Mouse (Mus musculus): Measurements from ENCODE around the gene Bmper. TPM values are rescaled to one million over a fixed set of nuclear protein-coding genes. Genes with fewer than 3 reads are reported as not detected.

Bmper gene
- polyA plus RNA-seq, 1 experiment from 2014 or later, result 21.2 TPM

DNA sequence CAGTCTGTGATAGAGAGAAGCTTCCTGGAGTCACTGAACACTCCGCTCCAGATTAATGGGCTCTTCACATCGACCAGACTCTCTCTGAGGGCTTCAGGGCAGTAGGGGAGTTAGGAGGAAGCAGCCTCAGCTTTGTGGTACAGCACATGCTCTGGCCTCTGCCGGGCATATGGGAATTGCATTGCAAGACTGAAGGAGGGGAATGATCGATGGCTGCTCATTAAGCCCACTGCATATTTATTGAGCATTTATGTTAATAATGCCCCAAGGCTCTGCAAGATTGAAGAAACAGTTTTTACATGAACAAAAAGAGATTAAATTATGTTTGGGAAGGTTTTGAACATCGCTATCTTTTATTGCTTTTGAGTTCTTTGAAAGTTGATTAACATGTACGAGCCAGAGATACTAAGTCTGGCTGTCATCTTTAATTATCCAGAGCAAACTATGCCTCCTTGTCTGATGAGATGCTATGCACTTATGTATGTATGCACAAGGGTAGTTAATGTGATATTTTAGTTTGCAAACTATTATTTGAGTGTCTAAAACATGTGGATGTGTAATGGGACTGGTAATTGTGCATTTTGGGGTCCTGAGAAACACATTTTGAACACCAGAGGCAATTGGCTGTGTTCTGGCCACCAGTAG lies 13.9 kb downstream of the Bmper start:
- Histone ChIP-seq H3K9ac (no peak overlapping the region), H3K27ac (no peak overlapping the region), H3K4me1 (peaks cover 25% of the 10 kb centered on the region), H3K27me3 (0 out of 2 replicates have a peak, but pooled peaks cover 4% of the 10 kb centered on the region), H3K4me3 (no peak overlapping the region), H3K36me3 (0 out of 2 replicates have a peak, but pooled peaks cover under 1% of the 10 kb centered on the region), H3K9me3 (peaks cover 1% of the 10 kb centered on the region; the same call in 1 of the 2 replicates), H3K4me2 (replicated peaks) (no peak overlapping the region)
- WGBS, result 44% methylated on average over 6 of the region's 6 CpGs
- ATAC-seq (ENCODE audit: low FRiP score, low read depth), result no peak

DNA sequence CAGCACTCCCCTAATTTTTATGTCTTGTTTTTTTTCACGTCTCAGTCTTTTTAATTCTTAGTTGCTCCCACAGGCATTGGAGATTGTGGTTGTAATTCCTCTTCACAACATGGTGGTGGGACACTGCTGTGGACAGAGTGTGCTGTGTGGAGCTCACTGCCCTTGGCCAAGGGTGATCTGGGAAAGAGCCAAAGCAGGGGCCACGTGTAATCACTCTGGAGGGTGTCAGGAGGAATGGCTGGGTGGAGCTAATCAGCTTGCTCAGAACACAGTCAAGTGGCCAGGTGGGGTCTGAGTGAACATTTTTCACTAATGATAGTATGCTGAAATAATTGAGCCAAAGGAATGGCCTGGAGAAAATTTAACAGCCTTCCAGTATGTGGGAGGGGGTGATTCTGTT lies 16.1 kb downstream of the Bmper start:
- ATAC-seq (ENCODE audit: low FRiP score, low read depth), result no peak
- Histone ChIP-seq H3K4me2 (replicated peaks) (no peak overlapping the region), H3K27me3 (no peaks in the 10 kb centered on the region), H3K4me1 (peaks cover 21% of the 10 kb centered on the region), H3K9me3 (no peaks in the 10 kb centered on the region), H3K9ac (no peak overlapping the region), H3K4me3 (no peak overlapping the region), H3K27ac (no peak overlapping the region), H3K36me3 (no peaks in the 10 kb centered on the region)
- WGBS, result 42% methylated on average over 2 of the region's 2 CpGs

DNA sequence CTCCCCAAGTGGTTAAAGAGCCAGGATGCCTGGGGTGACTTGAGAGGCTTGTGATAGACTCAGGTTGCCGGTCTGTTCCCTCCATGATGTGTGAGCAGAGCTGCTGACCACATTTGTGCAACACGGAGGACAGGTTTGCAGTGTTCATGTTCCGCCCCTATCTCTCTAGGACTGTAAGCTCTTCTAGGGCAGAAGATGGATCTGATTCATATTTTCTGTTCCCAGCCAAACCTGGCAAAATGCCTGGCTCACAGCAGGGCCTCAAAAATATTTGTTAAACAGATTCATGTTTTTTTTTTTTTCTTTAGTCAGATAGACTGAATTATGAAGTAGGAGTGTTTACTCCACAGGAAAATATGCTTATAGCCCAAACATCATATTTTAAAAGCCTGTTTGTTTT lies 20.0 kb downstream of the Bmper start:
- Histone ChIP-seq H3K36me3 (no peaks in the 10 kb centered on the region), H3K9me3 (no peaks in the 10 kb centered on the region), H3K9ac (no peak overlapping the region), H3K4me2 (replicated peaks) (no peak overlapping the region), H3K27ac (no peak overlapping the region), H3K4me3 (no peak overlapping the region), H3K27me3 (no peaks in the 10 kb centered on the region), H3K4me1 (peaks cover 33% of the 10 kb centered on the region)
- ATAC-seq (ENCODE audit: low FRiP score, low read depth), result no peak
- 73% methylated on average over 3 of the region's 3 CpGs for WGBS

DNA sequence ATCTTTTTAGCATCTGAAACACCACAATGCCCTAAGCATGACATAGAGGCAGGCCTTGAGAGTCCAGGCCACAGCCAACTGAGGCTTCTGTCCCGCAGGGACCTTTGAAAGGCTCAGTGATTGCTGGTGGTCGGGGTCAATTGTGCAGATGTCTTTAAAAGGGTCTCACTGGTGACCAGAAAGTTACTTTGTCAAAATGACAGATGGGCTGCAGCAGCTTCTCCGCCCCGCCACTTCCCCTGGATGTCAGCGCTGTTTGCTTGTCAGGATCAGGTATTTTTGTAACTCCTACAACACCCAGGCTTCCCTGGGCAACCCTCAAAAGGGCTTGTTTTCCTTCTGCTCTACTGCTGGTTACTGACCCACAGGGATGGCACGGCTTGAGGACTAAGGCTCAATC lies 21.0 kb downstream of the Bmper start:
- ATAC-seq (ENCODE audit: low FRiP score, low read depth), result no peak
- Histone ChIP-seq H3K4me1 (peaks cover 33% of the 10 kb centered on the region), H3K4me2 (replicated peaks) (no peak overlapping the region), H3K27me3 (no peaks in the 10 kb centered on the region), H3K9ac (no peak overlapping the region), H3K9me3 (no peaks in the 10 kb centered on the region), H3K36me3 (no peaks in the 10 kb centered on the region), H3K4me3 (no peak overlapping the region), H3K27ac (no peak overlapping the region)
- WGBS, result 55% methylated on average over 6 of the region's 6 CpGs

DNA sequence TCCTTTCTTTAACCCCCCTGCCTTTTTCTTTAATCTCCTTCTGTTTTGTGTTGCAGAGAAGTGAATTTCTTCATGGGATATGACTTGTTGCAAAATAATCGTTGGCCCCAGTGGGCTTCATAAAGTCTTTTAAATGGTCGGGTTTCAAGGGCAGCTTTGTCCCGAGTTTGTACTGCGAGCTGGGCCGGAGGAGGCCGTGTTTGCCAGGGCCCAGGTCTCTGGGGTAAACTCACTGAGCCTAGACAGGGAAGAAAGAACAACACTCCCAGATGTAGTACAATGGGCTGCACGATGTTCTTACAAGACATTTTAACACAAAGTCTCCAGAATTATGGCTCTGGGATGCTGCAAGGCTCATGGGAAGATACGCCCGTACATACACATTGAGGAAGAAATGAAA lies 23.5 kb downstream of the Bmper start:
- Histone ChIP-seq H3K4me2 (replicated peaks) (no peak overlapping the region), H3K27me3 (peaks cover 9% of the 10 kb centered on the region; the same call in 1 of the 2 replicates), H3K4me1 (peaks cover 31% of the 10 kb centered on the region), H3K27ac (peak overlapping the region; percentile 39; the same call in 1 of the 2 replicates), H3K9me3 (no peaks in the 10 kb centered on the region), H3K9ac (no peak overlapping the region), H3K4me3 (no peak overlapping the region), H3K36me3 (no peaks in the 10 kb centered on the region)
- no peak for ATAC-seq (ENCODE audit: low FRiP score, low read depth)
- WGBS, result 35% methylated on average over 9 of the region's 9 CpGs

DNA sequence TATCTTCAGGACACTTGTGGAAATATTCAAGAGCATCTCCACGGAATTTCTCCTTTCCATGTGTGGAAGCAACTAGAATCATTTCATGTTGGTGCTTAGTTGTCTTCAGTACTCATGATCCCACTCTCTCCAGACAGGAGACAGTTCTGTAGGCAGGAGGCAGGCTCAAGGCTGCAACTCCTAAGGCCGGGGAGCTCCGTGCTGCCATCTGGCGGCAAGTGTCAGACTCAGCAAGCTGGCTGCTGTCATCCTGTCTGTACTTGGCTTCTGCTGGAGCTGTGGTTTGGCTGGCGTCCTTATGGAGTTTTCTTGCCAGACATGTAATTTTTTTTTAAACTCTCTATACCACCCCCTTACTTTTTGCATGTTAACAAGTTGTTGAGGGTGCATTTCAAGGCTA lies 27.1 kb downstream of the Bmper start:
- Histone ChIP-seq H3K4me3 (no peak overlapping the region), H3K9me3 (no peaks in the 10 kb centered on the region), H3K36me3 (no peaks in the 10 kb centered on the region), H3K27ac (no peak overlapping the region), H3K27me3 (peaks cover 26% of the 10 kb centered on the region), H3K9ac (no peak overlapping the region), H3K4me1 (peaks cover 52% of the 10 kb centered on the region), H3K4me2 (replicated peaks) (no peak overlapping the region)
- WGBS, result 5% methylated on average over 5 of the region's 5 CpGs
- no peak for ATAC-seq (ENCODE audit: low FRiP score, low read depth)

DNA sequence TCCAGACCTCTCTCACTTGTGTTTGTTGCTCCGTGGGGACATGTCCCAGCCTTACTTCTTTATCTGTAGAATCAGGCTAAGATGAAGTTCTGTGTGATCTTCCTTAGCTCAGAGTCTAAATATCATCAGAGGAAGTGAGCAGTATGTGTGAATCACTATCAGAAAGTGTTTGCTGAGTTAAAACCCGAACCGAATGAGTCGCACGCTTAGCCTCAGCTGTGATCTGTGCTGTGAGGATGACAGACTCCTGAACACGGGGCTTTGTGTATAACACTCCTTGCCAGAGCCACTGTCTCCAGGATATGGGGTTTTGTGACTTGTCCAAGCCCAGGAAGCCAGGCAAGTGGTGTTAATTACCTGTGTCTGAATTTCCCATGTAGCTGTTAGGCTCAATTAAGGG lies 28.1 kb downstream of the Bmper start:
- no peak for ATAC-seq (ENCODE audit: low FRiP score, low read depth)
- WGBS, result 65% methylated on average over 6 of the region's 6 CpGs
- H3K9ac ChIP-seq, result no peak overlapping the region
- no peaks in the 10 kb centered on the region for H3K9me3 ChIP-seq
- H3K4me2 ChIP-seq (replicated peaks), result no peak overlapping the region
- peaks cover 42% of the 10 kb centered on the region for H3K4me1 ChIP-seq
- peaks cover 32% of the 10 kb centered on the region for H3K27me3 ChIP-seq
- no peak overlapping the region for H3K4me3 ChIP-seq
- H3K36me3 ChIP-seq, result no peaks in the 10 kb centered on the region; the same call in 1 of the 2 replicates
- no peak overlapping the region for H3K27ac ChIP-seq

DNA sequence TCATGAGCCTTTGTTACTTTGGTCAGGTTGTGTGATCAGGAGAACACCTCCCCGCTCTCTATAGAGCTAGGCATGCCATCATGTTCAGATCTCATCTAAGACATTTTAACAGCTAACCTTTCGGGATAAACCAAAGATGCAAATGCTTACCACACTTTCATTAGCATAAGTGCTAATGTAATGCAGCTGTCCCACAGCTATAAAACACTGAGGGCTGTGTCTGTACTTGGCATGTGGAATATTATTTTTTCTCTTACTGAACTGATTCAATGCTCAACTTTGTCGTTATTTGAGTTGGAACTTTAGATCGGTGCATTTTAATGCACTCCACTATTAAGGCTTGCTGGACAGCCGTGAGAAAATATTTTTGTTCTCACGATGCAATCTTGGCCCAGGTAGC lies 30.7 kb downstream of the Bmper start:
- 44% methylated on average over 6 of the region's 6 CpGs for WGBS
- no peak overlapping the region for H3K4me2 ChIP-seq (replicated peaks)

DNA sequence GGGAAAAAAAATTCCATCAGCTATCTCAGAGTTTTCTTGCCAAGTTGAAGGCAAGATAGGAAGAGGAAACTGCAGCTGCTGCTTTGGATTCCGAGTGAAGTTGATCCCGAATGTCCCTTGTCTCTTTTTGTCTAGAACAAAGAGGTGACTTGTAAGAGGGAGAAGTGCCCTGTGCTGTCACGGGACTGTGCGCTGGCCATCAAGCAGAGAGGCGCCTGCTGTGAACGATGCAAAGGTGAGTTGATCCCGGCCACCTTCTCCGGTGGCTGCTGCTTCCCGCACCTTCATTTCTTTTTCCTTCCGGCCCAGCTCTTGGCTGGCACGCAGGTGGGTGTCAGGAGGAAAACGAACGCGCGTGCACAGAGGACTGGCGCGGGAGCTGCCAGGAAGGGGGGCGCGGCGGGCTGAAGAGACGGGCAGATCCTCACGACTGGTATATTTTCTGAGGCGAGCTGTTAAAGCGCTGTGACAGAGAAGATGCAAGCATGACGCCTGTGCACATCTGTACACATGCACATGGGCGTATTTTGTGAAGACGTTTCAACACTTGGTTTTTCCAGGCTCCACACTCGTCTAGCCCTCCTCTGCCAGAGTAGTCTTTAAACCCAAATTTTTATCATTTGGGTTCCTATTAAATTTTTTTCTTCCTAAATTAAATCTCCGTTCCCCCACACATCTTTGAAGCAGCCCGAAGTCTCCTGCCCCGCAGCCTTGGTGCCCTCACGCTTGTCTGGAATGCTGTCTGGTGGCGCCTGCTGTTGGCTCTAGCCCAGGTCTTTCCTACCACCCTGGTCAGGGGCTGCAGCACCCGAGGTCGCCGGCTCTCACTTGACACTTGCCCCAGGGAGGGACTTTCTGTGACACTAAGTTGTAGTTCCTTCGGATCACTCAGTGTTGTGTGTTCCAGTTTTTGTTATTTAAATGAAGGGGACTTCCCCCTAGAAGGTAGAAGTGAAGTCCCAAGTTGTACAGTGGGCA lies 31.6 kb downstream of the Bmper start:
- Histone ChIP-seq H3K9me3 (peaks cover 4% of the 10 kb centered on the region), H3K9ac (no peak overlapping the region), H3K36me3 (peaks cover 7% of the 10 kb centered on the region), H3K4me1 (peaks cover 28% of the 10 kb centered on the region), H3K27me3 (peaks cover 30% of the 10 kb centered on the region), H3K4me2 (replicated peaks) (peak overlapping the region; percentile 56), H3K27ac (no peak overlapping the region; the same call in 1 of the 2 replicates), H3K4me3 (peak overlapping the region; percentile 23)
- no peak for ATAC-seq (ENCODE audit: low FRiP score, low read depth)
- WGBS, result 47% methylated on average over 37 of the region's 37 CpGs

More for the DNA sequence above, 30.7 kb downstream of the Bmper start:
- Histone ChIP-seq H3K27ac (no peak overlapping the region), H3K4me1 (peaks cover 28% of the 10 kb centered on the region), H3K27me3 (peaks cover 33% of the 10 kb centered on the region), H3K4me3 (no peak overlapping the region), H3K9ac (no peak overlapping the region), H3K9me3 (no peaks in the 10 kb centered on the region), H3K36me3 (peaks cover 7% of the 10 kb centered on the region)
- ATAC-seq (ENCODE audit: low FRiP score, low read depth), result 0 out of 2 replicates have a peak, but pooled peaks have one; percentile 26

DNA sequence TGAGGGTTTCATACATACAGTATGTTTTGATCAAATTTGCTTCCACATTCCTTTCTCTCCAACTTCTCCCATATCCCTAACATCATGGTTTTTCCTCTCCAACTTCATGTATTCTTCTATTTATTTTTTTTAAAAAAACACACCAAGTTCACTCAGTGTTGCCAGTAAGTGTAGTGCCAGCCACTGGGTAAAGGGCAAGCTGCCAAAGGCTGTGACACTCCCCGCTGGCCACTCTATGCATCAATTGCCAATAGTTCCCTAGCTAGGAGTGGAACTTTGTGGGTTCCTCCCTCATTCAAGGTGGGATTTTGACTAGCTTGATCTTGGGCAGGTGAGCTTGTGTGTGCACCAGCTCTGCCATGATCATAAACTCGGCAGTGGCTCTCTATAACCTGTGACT lies 33.0 kb downstream of the Bmper start:
- Histone ChIP-seq H3K4me2 (replicated peaks) (no peak overlapping the region), H3K9me3 (peaks cover 4% of the 10 kb centered on the region), H3K4me1 (peaks cover 28% of the 10 kb centered on the region), H3K27me3 (peaks cover 27% of the 10 kb centered on the region), H3K36me3 (peaks cover 12% of the 10 kb centered on the region), H3K9ac (no peak overlapping the region), H3K27ac (no peak overlapping the region), H3K4me3 (no peak overlapping the region)
- no peak for ATAC-seq (ENCODE audit: low FRiP score, low read depth)
- 94% methylated on average over 2 of the region's 2 CpGs for WGBS

DNA sequence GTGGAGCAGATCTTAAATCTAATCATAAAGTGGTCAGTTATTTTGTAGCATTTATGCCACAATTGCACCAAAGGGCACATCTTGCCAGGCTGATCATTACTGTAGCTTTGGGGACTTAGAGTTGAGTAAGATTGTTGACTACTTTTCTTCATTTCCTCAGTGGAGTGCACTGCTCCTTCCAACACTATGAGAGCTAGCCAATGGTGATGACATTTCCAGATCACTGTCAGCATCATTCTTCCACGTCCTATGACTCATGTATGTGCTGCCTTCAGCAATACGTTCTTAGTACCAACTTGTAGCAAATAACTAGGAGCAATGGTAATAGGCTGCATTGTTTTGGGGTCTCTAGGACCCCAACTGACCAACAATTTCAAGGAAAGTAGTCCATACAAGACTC lies 33.7 kb downstream of the Bmper start:
- 88% methylated on average over 2 of the region's 2 CpGs for WGBS
- Histone ChIP-seq H3K36me3 (peaks cover 12% of the 10 kb centered on the region), H3K27me3 (peaks cover 24% of the 10 kb centered on the region), H3K27ac (no peak overlapping the region), H3K9me3 (peaks cover 4% of the 10 kb centered on the region), H3K4me3 (no peak overlapping the region), H3K4me2 (replicated peaks) (no peak overlapping the region), H3K9ac (no peak overlapping the region), H3K4me1 (peaks cover 24% of the 10 kb centered on the region)
- no peak for ATAC-seq (ENCODE audit: low FRiP score, low read depth)

DNA sequence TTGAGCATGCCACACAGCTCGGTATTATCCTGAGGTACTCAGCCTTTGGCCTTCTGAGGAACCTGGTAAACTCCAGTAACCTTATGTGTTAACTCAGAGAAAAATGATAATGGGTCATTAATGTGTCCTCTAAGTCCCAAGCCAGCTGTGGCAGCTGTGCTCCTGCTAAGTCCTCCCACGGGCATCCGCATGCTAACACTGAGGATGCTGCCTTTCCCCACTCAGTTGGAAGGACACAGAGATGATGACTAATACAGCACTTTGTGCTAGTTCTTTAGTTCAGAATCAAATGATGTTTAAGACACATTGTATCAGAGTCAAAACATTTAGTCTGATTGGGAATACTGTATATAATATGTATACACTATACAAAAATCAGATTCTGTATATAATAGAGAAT lies 39.0 kb downstream of the Bmper start:
- Histone ChIP-seq H3K27me3 (0 out of 2 replicates have a peak, but pooled peaks cover 4% of the 10 kb centered on the region), H3K4me3 (no peak overlapping the region), H3K36me3 (peaks cover 12% of the 10 kb centered on the region), H3K27ac (no peak overlapping the region), H3K4me2 (replicated peaks) (no peak overlapping the region), H3K4me1 (no peaks in the 10 kb centered on the region), H3K9ac (no peak overlapping the region), H3K9me3 (peaks cover 4% of the 10 kb centered on the region)
- no peak for ATAC-seq (ENCODE audit: low FRiP score, low read depth)
- 88% methylated on average over 3 of the region's 3 CpGs for WGBS

All from limb, embryonic 13.5 days (tissue).